Mouse (Mus musculus) embryonic fibroblast, embryonic 13.5 days (primary cell): Measurements from ENCODE around the gene Rab5if.

Experiments used
- CTCF ChIP-seq: IDR thresholded peaks from 2 replicates; pipeline ENCODE4 v1.5.1; 2011; ENCODE audit warnings: mild to moderate bottlenecking, control low read depth, low read length, moderate library complexity, borderline replicate concordance; ENCODE audit not compliant: insufficient read depth
- POLR2A ChIP-seq: IDR thresholded peaks from 2 replicates; pipeline ENCODE4 v1.6.1; 2011; ENCODE audit warnings: low read depth, mild to moderate bottlenecking, control low read depth, low read length, moderate library complexity

GRCm38 (mm10) chr2:156864481-156864880 lies 1.6 kb downstream of the Rab5if start:
- TF ChIP-seq CTCF: no peak
- TF ChIP-seq POLR2A: no peak
